Mouse (Mus musculus) midbrain, postnatal 0 days (tissue): ENCODE results near the gene Baiap2l2. TPM values are rescaled to one million over a fixed set of nuclear protein-coding genes. Genes with fewer than 3 reads are reported as not detected.

Source experiments
- ATAC-seq: fragments of 200-750 bp; cut with Nextera tagmentation; 2 replicates; pipeline ENCODE4 v1.8.0; 2017; ENCODE audit warnings: moderate number of reproducible peaks, mild to moderate bottlenecking, moderate TSS enrichment, moderate library complexity; ENCODE audit not compliant: low FRiP score
- DNase-seq: peaks from one replicate; pipeline ENCODE4 v3.0.0-alpha.2; 2015; ENCODE audit warnings: low spot score
- H3K27ac ChIP-seq: fragments of 300-500 bp; sonication (generic); 2 replicates; pipeline ENCODE4 v1.5.1; 2014; ENCODE audit warnings: low read depth, mild to moderate bottlenecking, low read length, mixed read lengths
- H3K27me3 ChIP-seq: fragments of 300-500 bp; sonication (generic); 2 replicates; pipeline ENCODE4 v1.6.1; 2014; ENCODE audit warnings: low read length, control low read depth, mixed read lengths; ENCODE audit not compliant: insufficient read depth
- H3K36me3 ChIP-seq: fragments of 300-500 bp; sonication (generic); 2 replicates; pipeline ENCODE4 v1.6.1; 2014; ENCODE audit warnings: low read length, control low read depth, mixed read lengths; ENCODE audit not compliant: insufficient read depth
- H3K4me1 ChIP-seq: fragments of 300-500 bp; sonication (generic); 2 replicates; pipeline ENCODE4 v1.6.1; 2014; ENCODE audit warnings: mild to moderate bottlenecking, control low read depth, antibody characterized with exemption, low read length, mixed read lengths; ENCODE audit not compliant: insufficient read depth
- H3K4me2 ChIP-seq: fragments of 300-500 bp; sonication (generic); 2 replicates; pipeline ENCODE4 v1.6.1; 2014; ENCODE audit warnings: low read depth, mild to moderate bottlenecking, low read length, mixed read lengths; ENCODE audit not compliant: poor library complexity, severe bottlenecking
- H3K4me3 ChIP-seq: fragments of 300-500 bp; sonication (generic); 2 replicates; pipeline ENCODE4 v1.5.1; 2014; ENCODE audit warnings: low read depth, mild to moderate bottlenecking, low read length, moderate library complexity
- H3K9ac ChIP-seq: fragments of 300-500 bp; sonication (generic); replicated peaks from 2 replicates; pipeline ENCODE4 v1.6.1; 2014; ENCODE audit warnings: mild to moderate bottlenecking, low read length, moderate library complexity, mixed read lengths; ENCODE audit not compliant: poor library complexity, severe bottlenecking
- H3K9me3 ChIP-seq: fragments of 300-500 bp; sonication (generic); 2 replicates; pipeline ENCODE4 v1.6.1; 2016; ENCODE audit warnings: low read length, control low read depth
- CTCF ChIP-seq: IDR thresholded peaks from 2 replicates; pipeline ENCODE4 v1.5.1; 2016; ENCODE audit warnings: antibody characterized with exemption, mild to moderate bottlenecking
- WGBS: fragments of 180-500 bp; shearing (Covaris S2); extraction: QIAGEN DNeasy Blood & Tissue Kit; methylation state at CpG from one replicate; pipeline ENCODE4 v1.1.7; 2014; 5-methylcytosine and 5-hydroxymethylcytosine counted together
- polyA plus RNA-seq: library from polyadenylated mRNA; unstranded; fragments of >200 nt; fragmentation: Nextera tagmentation; extraction: Ambion mirVana; gene quantifications from 2 replicates; pipeline ENCODE4 v1.2.1, GENCODE M21; 2015
- total RNA-seq: library from RNA; depleted of rRNA; stranded (reverse); fragments of >200 nt; gene quantifications from 2 replicates; pipeline ENCODE4 v1.2.3, GENCODE M21; 2014

The Baiap2l2 gene
- total and polyA plus RNA-seq, 2 experiments from 2014 or later, result 3.1 to 8.5 TPM

DNA sequence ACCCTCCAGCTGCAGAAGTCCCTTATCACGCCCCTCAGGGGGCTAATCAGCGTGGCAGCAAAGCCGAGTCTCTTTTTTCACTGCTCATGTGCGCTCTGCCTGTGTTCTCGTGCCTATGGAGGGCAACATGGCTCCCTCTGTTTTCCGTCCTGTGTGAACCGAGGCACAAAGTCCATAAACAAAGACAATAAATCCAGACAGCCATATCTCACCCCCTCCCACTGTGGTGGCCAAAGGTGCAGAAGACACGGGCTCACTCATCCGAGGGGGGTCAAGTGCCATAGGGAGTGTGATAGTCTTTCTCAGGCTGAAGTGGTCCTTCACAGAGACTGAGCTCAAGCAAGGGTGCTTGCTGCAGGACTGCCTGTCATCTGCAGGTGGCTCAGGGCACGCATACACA, 12.3 kb downstream of the Baiap2l2 start:
- TF ChIP-seq CTCF, result no peak
- Histone ChIP-seq H3K4me2 (no peak overlapping the region), H3K27me3 (no peaks in the 10 kb centered on the region), H3K27ac (no peak overlapping the region), H3K4me3 (no peak overlapping the region), H3K9me3 (no peaks in the 10 kb centered on the region), H3K9ac (no peak overlapping the region), H3K4me1 (no peaks in the 10 kb centered on the region), H3K36me3 (no peaks in the 10 kb centered on the region)
- DNase-seq (no peak), ATAC-seq (no peak)
- 42% methylated on average over 10 of the region's 10 CpGs for WGBS

GRCm38 (mm10) chr15:79271124-79271746, 14.1 kb downstream of the Baiap2l2 start:
- Histone ChIP-seq H3K4me1 (no peaks in the 10 kb centered on the region), H3K36me3 (no peaks in the 10 kb centered on the region), H3K27ac (peak overlapping the region; percentile 34; the same call in 1 of the 2 replicates), H3K9me3 (no peaks in the 10 kb centered on the region), H3K9ac (peak overlapping the region; percentile 13; the same call in 1 of the 2 replicates), H3K4me2 (peak overlapping the region; percentile 62), H3K4me3 (peak overlapping the region; percentile 39), H3K27me3 (no peaks in the 10 kb centered on the region)
- TF ChIP-seq CTCF, result peak; percentile 85
- ATAC-seq (no peak; the same call in 1 of the 2 replicates), DNase-seq (peak; percentile 67)
- WGBS, result 15% methylated on average over 17 of the region's 17 CpGs

DNA sequence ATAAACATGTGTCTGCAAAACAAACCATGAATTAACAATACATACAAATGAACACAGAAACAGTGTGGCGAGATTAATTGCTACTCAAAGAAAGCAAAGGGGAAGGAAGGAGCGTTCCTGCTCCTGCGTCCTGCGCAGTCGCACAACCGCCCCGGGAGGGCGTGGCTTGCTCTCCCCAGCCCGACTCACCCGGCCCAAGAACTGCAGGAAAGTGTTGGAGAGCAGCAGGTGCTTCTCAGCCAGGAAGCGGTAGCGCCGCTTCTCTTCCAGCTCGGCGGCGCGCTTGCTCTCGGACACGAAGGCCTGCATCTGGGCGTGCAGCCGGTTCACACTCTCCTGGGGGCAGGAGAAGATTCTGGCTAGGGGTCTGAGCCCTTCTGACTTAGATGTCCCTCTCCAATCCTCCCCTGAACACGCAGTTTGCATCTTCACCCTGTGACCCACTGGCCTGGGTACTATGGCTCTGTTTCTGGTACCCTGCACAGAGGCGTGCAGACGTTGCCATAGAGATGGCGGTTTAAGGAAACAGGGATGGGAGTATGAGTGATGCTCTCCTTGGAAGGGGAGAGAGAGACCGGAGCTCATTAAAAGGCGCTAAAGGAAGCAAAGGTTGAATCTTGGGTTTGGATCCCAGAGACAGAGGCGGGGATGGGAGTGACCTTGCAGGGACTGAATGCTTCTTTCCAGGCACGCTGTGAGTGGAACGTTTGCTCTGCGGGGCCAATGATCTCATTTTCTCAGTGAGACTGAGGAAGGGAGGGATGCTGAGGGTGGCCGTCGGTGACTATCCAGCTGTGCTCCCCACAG, 14.8 kb downstream of the Baiap2l2 start:
- H3K27ac ChIP-seq, result peak overlapping the region; percentile 34; the same call in 1 of the 2 replicates
- H3K4me2 ChIP-seq, result peak overlapping the region; percentile 62
- 0 out of 2 replicates have a peak, but pooled peaks have one; percentile 35 for ATAC-seq
- H3K27me3 ChIP-seq, result no peaks in the 10 kb centered on the region
- WGBS, result under 1% methylated on average over 33 of the region's 33 CpGs
- H3K9ac ChIP-seq, result peak overlapping the region; percentile 13; the same call in 1 of the 2 replicates
- peak; percentile 54 for DNase-seq
- no peaks in the 10 kb centered on the region for H3K9me3 ChIP-seq
- no peaks in the 10 kb centered on the region for H3K4me1 ChIP-seq
- H3K4me3 ChIP-seq, result peak overlapping the region; percentile 39
- no peaks in the 10 kb centered on the region for H3K36me3 ChIP-seq
- TF ChIP-seq CTCF, result no peak

GRCm38 (mm10) chr15:79268521-79268920, 16.8 kb downstream of the Baiap2l2 start:
- 43% methylated on average over 1 of the region's 1 CpGs for WGBS

DNA sequence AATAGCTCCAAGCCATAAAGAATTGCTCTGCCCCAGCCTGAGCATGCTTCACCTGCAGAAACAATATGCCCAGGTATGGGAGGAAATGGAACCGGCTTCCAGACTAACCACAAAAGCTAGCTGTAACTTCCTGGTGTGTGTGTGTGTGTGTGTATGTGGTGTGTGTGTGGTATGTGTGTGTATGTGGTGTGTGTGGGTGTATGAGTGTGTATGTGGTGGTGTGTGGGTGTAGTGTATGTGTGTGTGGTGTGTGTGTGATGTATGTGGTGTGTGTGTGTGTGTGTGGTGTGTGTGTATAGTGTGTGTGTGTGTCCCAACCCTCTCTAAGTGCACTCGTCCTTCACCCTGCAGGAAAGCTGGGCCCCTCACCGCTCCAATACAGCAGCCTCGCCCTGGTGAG, 20.0 kb downstream of the Baiap2l2 start:
- no peak for TF ChIP-seq CTCF
- WGBS, result 74% methylated on average over 4 of the region's 4 CpGs
- ATAC-seq, result no peak

More at GRCm38 (mm10) chr15:79268521-79268920, 16.8 kb downstream of the Baiap2l2 start:
- no peak overlapping the region for H3K27ac ChIP-seq
- no peak for TF ChIP-seq CTCF
- no peaks in the 10 kb centered on the region for H3K36me3 ChIP-seq
- H3K9ac ChIP-seq, result no peak overlapping the region
- no peak overlapping the region for H3K4me3 ChIP-seq
- H3K9me3 ChIP-seq, result no peaks in the 10 kb centered on the region
- DNase-seq, result no peak
- H3K27me3 ChIP-seq, result peaks cover 6% of the 10 kb centered on the region
- H3K4me1 ChIP-seq, result no peaks in the 10 kb centered on the region
- ATAC-seq, result no peak
- H3K4me2 ChIP-seq, result no peak overlapping the region

DNA sequence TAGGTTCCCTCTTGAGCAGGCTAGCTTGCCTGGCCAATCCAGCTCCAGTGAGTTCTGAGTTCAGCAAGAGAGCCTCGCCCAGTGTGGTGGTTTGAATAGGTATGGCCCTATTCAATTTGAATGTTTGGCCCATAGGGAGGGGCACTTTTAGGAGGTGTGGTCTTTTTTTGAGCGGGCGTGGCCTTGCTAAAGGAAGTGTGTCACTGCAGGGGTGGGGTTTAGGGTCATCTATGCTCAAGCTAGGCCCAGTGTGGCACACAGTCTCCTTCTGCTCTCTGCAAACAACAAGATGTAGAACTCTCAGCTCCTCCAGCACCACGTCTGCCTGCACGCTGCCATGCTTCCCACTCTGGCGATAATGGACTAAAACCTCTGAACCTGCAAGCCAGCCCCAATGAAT, 21.6 kb downstream of the Baiap2l2 start:
- 83% methylated on average over 6 of the region's 6 CpGs for WGBS
- Histone ChIP-seq H3K9ac (no peak overlapping the region), H3K27ac (no peak overlapping the region), H3K27me3 (peaks cover 18% of the 10 kb centered on the region), H3K4me2 (no peak overlapping the region), H3K4me3 (no peak overlapping the region), H3K4me1 (0 out of 2 replicates have a peak, but pooled peaks cover 3% of the 10 kb centered on the region), H3K9me3 (no peaks in the 10 kb centered on the region), H3K36me3 (no peaks in the 10 kb centered on the region)
- TF ChIP-seq CTCF, result no peak
- DNase-seq, result no peak
- ATAC-seq, result no peak

More for the DNA sequence above, 20.0 kb downstream of the Baiap2l2 start:
- peaks cover 18% of the 10 kb centered on the region for H3K27me3 ChIP-seq
- H3K9me3 ChIP-seq, result no peaks in the 10 kb centered on the region
- no peak overlapping the region for H3K27ac ChIP-seq
- DNase-seq, result no peak
- no peak overlapping the region for H3K9ac ChIP-seq
- H3K4me3 ChIP-seq, result no peak overlapping the region
- no peak overlapping the region for H3K4me2 ChIP-seq
- 0 out of 2 replicates have a peak, but pooled peaks cover 3% of the 10 kb centered on the region for H3K4me1 ChIP-seq
- H3K36me3 ChIP-seq, result no peaks in the 10 kb centered on the region
